ENCODE assay signal across 8 mouse cellular contexts in genomic region chr2:128127121-128127671, GRCm38 (mm10). TPM values are rescaled to one million over a fixed set of nuclear protein-coding genes. Genes with fewer than 3 reads are reported as not detected.
A peak's percentile ranks its signal among the peaks of the same experiment; 100 is the strongest.
DNase-seq lines count a peak whose midpoint lies in the region; ATAC-seq and TF ChIP-seq lines count a peak whose summit lies in the region.

No protein-coding gene starts in this region.

- H3K27me3 ChIP-seq in hindbrain, embryonic 11.5 days (ENCODE audit: control insufficient read depth, insufficient read depth, low read length): peaks cover 24% of the 10 kb centered on the region
- no peaks in the 10 kb centered on the region for H3K27me3 ChIP-seq in lung, postnatal 0 days (replicated peaks; ENCODE audit: insufficient read depth, low read length)

- H3K4me3 ChIP-seq in hindbrain, embryonic 11.5 days (ENCODE audit: low read depth, low read length): peak overlapping the region; percentile 74
- peak overlapping the region; percentile 79 for H3K4me3 ChIP-seq in lung, postnatal 0 days (ENCODE audit: low read depth, low read length)

- peak overlapping the region; percentile 89 for H3K27ac ChIP-seq in hindbrain, embryonic 11.5 days (ENCODE audit: low read depth, low read length)
- H3K27ac ChIP-seq in lung, postnatal 0 days (ENCODE audit: low read length): peak overlapping the region; percentile 96

- peak overlapping the region; percentile 100 for H3K4me2 ChIP-seq in hindbrain, embryonic 11.5 days (replicated peaks; ENCODE audit: low read depth, low read length)
- H3K4me2 ChIP-seq in lung, postnatal 0 days (replicated peaks; ENCODE audit: low read depth, low read length): peak overlapping the region; percentile 94

- peak; percentile 36; the same call in 1 of the 2 replicates for TF ChIP-seq CTCF in lung, postnatal 0 days (IDR thresholded peaks at IDR 0.05)

- peak; percentile 98 for DNase-seq in NIH3T3 (ENCODE audit: low read depth)
- DNase-seq in cerebellum, adult 9-11 months: peak; percentile 86
- DNase-seq in frontal cortex, adult 2 months (ENCODE audit: extremely low spot score in 1 of 2, low spot score in 1 of 2): peak; percentile 53 to 83
- peak; percentile 95 for DNase-seq in hindbrain, embryonic 11.5 days (ENCODE audit: low spot score)
- DNase-seq in layer of hippocampus, postnatal 10 days (ENCODE audit: low spot score in 2 of 2): peak; percentile 87 to 92
- DNase-seq in lung, postnatal 0 days (ENCODE audit: low spot score): peak; percentile 99
- peak; percentile 97 for DNase-seq in ovary, postnatal 36 days (ENCODE audit: low spot score)
- peak; percentile 95 for DNase-seq in thymus, postnatal 25 days

- H3K36me3 ChIP-seq in hindbrain, embryonic 11.5 days (ENCODE audit: control insufficient read depth, insufficient read depth, low read length): peaks cover 7% of the 10 kb centered on the region; the same call in 1 of the 2 replicates
- peaks cover 12% of the 10 kb centered on the region; the same call in 1 of the 2 replicates for H3K36me3 ChIP-seq in lung, postnatal 0 days (ENCODE audit: insufficient read depth, low read length)

- no peak for TF ChIP-seq EP300 in lung, postnatal 0 days (IDR thresholded peaks at IDR 0.05)

- under 1% methylated on average over 61 of the region's 67 CpGs for WGBS in hindbrain, embryonic 11.5 days
- WGBS in lung, postnatal 0 days: 0% methylated on average over 26 of the region's 67 CpGs

- ATAC-seq in hindbrain, embryonic 11.5 days (ENCODE audit: low FRiP score): peak; percentile 89
- ATAC-seq in lung, postnatal 0 days: peak; percentile 88

- H3K9me3 ChIP-seq in hindbrain, embryonic 11.5 days (ENCODE audit: control insufficient read depth, low read length): no peaks in the 10 kb centered on the region
- no peaks in the 10 kb centered on the region for H3K9me3 ChIP-seq in lung, postnatal 0 days (ENCODE audit: low read length)

- H3K9ac ChIP-seq in hindbrain, embryonic 11.5 days (ENCODE audit: low read depth, low read length): peak overlapping the region; percentile 77
- peak overlapping the region; percentile 81 for H3K9ac ChIP-seq in lung, postnatal 0 days (replicated peaks; ENCODE audit: low read depth)

- H3K4me1 ChIP-seq in hindbrain, embryonic 11.5 days (replicated peaks; ENCODE audit: control insufficient read depth, insufficient read depth, low read length): peaks cover 19% of the 10 kb centered on the region
- H3K4me1 ChIP-seq in lung, postnatal 0 days (ENCODE audit: insufficient read depth, low read depth, low read length): peaks cover 21% of the 10 kb centered on the region; the same call in 1 of the 2 replicates

RNA-seq across cellular contexts. Expression of gene Bcl2l11, which starts 1.4 kb away (rescaled TPM):
- polyA plus RNA-seq in frontal cortex, adult 2 months (2012; rRNA removed): 6.5 and 8.1 TPM in 2 replicates
- polyA plus RNA-seq in hindbrain, embryonic 11.5 days (2014; fragmentation: Nextera tagmentation; extraction: Ambion mirVana): 15.7 and 17.2 TPM in 2 replicates
- total RNA-seq in layer of hippocampus, postnatal 10 days (2021): 10 to 100 TPM in 1 of 2 experiments, 1 to 10 TPM in 1; 8.9 to 11.3 TPM
- polyA plus RNA-seq in lung, postnatal 0 days (2015; fragmentation: Nextera tagmentation; extraction: Ambion mirVana): 18.5 and 18.6 TPM in 2 replicates

Comparison
In these comparisons a context has a peak if more than half of its experiments do, and no peak if none do; other contexts are left out.
1. Peak in every context shown above with its lines: DNase-seq, ATAC-seq, H3K4me3 ChIP-seq and H3K27ac ChIP-seq.